Mouse (Mus musculus) layer of hippocampus, adult 18-20 months (tissue): ENCODE data around the gene Dnal1. TPM values are rescaled to one million over a fixed set of nuclear protein-coding genes. Genes with fewer than 3 reads are reported as not detected.
"Not testable (repeated sequence)": the region's sequence is repeated elsewhere in the genome, so short reads cannot be mapped to it uniquely, and the experiment has no call there.

Source experiments
- DNase-seq, 2 experiments: peaks; one replicate each; pipeline ENCODE4 v3.0.0; 2022; ENCODE audit warnings: low spot score in 2 of 2
- long read RNA-seq: library from polyadenylated mRNA; stranded (forward); transcript quantifications from one replicate; pipeline ENCODE4 v2.0.0, GENCODE M21; 2021
- total RNA-seq, 2 experiments: library from RNA; stranded (reverse); gene quantifications; 2 replicates each; pipeline ENCODE4 v1.2.3; 2021

Dnal1 gene
- total RNA-seq = 10 to 100 TPM; 96.6 to 97.1 TPM
- long read RNA-seq, full-length matches to known transcripts = 1 of 14 reads
- long read RNA-seq, partial matches to known transcripts = 0 of 14 reads
- long read RNA-seq, other reads (novel, unspliced or antisense) = 13 of 14 reads

DNA sequence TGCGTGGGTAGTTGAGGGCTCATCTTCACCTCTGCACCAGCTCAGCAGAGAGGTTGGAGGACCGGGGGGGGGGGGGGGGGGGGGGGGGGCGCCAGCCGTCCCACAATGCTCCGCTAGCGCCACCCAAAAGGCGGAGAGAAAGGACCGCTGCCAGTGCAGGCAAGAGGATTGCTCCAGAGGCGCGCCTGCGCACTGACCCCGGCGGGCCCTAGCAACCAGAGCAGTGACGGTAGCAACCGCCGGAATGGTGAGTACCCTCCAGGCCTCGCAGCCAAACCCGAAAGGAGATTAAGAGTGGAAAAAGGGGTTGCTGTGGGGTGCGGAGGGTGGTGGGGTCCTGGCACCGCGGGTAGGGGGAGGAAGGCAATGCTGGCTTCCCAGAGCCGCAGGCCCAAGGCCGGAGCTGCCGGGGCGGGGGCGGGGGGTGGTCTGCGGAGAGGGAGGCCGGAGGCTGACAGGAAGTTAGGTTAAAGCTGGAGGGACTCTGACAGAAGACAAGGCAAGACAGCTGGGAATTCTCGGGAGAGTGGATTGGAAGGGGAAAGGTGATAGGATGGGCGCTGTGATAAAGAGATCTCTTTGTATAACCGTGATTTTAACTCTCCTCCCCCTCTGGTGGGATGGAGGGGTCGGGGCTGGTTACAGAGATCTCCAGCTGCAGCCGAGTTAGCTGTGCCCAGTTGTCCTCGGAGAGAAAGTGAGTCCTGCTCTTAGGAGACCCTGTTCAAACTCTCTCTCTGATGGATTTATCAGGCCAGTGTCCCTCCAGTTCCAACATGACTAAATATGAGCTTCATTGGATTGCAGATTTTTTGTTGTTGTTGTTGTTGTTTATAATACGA is at the start of gene Dnal1:
Gene Dnal1 (plus strand): TSS at position 214 of the 842 bp plus-strand sequence.
- DNase-seq = peak; percentile 80 to 86

- no peak for DNase-seq
Observed at GRCm38 (mm10) chr12:84064621-84065020, 49.5 kb upstream of the Dnal1 start.

DNA sequence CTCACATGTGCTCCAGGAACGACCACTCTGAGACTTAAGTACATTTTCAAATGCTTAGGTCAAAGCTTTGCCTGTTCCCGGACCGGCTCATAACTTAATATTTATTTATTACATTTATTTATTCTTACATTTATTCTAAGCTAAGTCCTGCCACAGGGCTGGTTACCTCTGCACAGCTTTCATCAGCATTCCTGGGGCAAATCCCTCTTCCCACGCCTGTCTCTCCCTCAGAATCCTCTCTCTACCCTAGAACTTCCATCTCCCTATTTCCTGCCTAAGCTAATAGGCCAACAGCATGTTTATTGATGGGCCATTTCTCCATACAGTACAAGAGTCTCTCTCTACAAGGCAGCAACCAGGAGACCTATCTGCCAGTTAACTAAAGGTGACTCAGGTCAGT is 46.4 kb upstream of the Dnal1 start:
- DNase-seq = no peak

DNA sequence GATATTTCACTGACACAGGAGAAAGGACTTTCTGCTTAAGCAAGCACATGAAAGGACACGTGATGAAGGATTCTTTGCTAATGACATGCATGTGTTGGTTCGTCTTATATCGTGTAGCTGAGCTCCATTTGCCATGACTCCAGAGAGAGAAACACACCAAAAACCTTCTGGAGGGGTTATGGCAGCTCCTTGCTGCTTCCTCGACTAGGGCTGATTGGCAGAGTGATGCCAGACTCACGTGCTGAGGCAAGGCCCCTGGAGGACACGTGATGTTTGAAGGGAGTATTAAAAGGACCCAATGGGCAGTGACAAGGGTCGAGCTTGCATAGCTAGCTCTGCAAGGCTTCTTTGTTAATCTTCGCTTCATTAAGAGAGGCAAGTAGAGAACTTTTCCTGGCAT is 45.9 kb upstream of the Dnal1 start:
- DNase-seq = no peak

- no peak for DNase-seq
Observed at GRCm38 (mm10) chr12:84068986-84069385, 45.2 kb upstream of the Dnal1 start, which contains the start of gene Acot5. Gene Acot5, plus strand, starts transcription at chr12:84069325.

GRCm38 (mm10) chr12:84069582-84069981 is 44.6 kb upstream of the Dnal1 start:
- peak in 1 of 2 experiments; percentile 53 for DNase-seq

GRCm38 (mm10) chr12:84071696-84072095 is 42.5 kb upstream of the Dnal1 start:
- peak; percentile 51 to 82 for DNase-seq

GRCm38 (mm10) chr12:84077371-84077990 is 36.7 kb upstream of the Dnal1 start:
- no peak for DNase-seq

GRCm38 (mm10) chr12:84083842-84084241 is 30.3 kb upstream of the Dnal1 start:
- no peak for DNase-seq

DNA sequence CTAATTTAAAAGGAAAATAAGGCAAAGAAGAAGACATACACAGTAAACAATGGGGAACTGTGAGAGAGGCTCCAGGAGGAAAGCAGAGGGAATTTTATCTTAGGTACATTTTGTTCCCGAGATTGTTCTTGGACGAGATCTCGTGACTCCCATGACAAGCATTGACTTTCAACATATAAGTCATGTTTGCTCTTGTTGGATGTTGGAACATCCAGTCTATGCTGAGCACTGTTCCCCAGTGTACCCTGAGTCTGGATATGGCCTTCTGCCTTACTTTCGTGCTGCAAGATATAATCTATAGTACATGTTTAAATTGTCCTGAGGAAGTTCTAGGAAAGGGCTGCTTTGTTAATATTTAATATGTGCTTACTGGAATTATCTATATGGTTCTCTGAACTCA is 29.6 kb upstream of the Dnal1 start:
- no peak for DNase-seq

DNA sequence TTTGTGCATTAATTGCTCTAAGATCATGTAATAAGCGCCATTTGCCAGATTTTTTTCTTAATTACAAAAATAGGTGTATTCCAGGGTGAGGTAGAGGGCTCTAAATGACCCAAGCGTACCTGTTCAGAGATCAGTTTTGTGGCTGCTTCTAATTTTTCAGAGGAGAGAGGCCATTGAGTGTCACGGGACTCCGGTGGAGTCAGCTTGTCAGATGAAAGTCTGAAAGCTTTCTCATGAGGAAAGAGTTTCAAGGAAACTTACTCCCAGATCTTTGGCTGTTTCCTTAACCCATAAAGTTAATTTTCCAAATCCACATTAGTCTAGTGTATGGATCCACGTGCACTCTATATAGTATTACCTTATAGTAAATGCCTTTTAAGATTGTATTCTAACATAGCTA is 19.5 kb upstream of the Dnal1 start:
- DNase-seq = not testable (repeated sequence)

- no peak for DNase-seq
Observed at GRCm38 (mm10) chr12:84099605-84100004, 14.6 kb upstream of the Dnal1 start.

- no peak for DNase-seq
Observed at GRCm38 (mm10) chr12:84100071-84100470, 14.1 kb upstream of the Dnal1 start.

GRCm38 (mm10) chr12:84100604-84101492 is 13.3 kb upstream of the Dnal1 start, which contains the start of gene Acot6:
Gene Acot6, plus strand, starts transcription at chr12:84100654.
- DNase-seq = peak; percentile 18 to 49

DNA sequence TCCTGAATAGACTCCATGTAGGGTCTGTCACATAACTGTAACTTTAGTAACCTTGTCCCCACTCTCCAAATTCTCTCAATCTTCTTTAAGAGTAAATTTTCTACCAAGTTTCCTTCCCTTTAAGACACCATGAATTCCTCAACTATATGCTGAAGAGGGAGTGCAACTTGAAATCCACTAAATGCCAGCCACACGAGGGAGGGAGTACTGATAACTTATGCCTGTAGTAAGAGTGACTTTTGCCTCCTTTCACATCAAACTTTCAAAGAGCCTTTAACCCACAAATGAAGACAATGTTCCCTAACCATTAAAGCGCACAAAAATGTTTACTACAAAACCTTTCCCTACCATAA is 12.7 kb upstream of the Dnal1 start:
- DNase-seq = no peak

DNA sequence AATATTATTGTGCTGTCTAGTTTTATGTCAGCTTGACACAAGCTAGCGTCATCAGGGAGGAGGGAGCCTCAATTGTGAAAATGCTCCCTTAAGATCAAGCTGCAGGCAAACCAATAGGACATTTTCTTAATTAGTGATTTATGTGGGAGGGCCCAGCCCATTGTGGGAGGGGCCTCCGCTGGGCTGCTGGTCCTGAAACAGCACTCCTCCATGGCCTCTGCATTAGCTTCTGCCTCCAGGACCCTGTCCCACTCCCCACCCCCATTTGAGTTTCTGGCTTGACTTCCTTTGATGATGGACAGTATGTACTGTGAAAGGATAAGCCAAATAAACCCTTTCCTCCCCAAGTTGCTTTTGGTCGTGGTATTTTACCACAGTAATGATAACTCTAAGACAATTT is 7.2 kb upstream of the Dnal1 start:
- DNase-seq = no peak

- DNase-seq = no peak
Observed at GRCm38 (mm10) chr12:84107692-84108091, 6.5 kb upstream of the Dnal1 start.

- no peak for DNase-seq
Observed at GRCm38 (mm10) chr12:84109924-84110323, 4.2 kb upstream of the Dnal1 start.

DNA sequence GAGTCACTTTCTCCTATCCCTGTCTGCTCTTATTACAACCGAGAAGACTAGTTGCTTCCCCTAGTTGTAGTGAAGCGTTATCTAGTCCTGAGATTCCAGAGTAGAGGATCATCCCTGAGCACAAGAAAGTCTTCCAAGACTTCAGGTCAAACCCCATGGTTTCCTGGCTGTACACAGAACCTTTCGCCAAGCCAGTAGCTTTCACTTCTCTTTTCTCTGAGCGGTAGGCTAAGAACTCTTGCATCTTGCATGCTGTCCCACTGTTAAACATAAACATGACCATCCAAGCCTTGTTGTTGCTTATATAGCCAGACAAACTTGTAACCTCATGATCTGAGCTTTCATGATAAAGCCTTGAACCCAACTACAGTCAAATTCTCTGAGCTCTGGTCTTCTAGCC is 3.4 kb upstream of the Dnal1 start:
- DNase-seq = no peak

DNA sequence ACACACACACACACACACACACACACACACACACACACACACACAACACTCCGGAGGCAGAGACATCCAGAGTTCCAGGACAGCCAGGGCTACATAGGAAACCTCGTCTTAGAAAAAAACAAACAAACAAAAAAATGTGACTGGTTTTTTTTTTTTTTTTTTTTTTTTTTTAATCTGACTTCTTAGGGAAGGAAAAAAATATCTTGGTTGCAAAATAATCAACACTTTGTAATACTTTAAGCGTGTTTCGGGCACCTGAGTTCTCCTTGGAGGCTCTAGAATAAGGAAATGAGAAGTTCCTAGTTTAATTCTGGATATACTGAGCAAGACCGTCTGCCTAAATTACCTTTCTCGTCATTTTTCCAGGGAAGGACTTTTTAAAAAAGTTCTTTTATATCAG is 490 bp upstream of the Dnal1 start:
- no peak for DNase-seq

DNA sequence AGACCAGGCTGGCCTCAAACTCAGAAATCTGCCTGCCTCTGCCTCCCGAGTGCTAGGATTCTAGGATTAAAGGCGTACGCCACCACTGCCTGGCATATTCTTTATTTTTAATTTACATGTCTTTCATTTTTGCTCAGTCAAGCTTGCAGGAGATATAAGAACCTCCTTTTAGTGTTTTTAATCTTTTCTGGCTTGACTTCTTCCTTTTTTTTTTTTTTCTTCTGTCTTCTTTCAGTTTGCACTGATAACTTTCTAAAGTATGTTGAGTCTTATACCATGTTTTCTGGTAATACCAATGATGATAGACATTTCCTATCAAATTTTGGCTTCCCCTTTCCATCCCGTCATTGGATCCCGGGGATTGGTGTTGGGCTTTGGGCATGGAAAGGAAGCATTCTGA is 5.4 kb downstream of the Dnal1 start:
- DNase-seq = no peak
